Mouse (Mus musculus) Patski (cell line): ENCODE data around the gene Neurod1. TPM values are rescaled to one million over a fixed set of nuclear protein-coding genes. Genes with fewer than 3 reads are reported as not detected.
A peak's percentile ranks its signal among the peaks of the same experiment; 100 is the strongest.

Source experiments
- ATAC-seq: fragments of 100-300 bp; one replicate; pipeline ENCODE4 v1.8.0; 2021
- CTCF ChIA-PET: fragments of 350-600 bp; sonication (Branson Sonifier 250); formaldehyde crosslinking; loops from one replicate; lab custom pipeline; 2022; ENCODE audit warnings: inconsistent platforms; lab: Charles Lee
- POLR2A ChIA-PET: fragments of 350-600 bp; sonication (Branson Sonifier 250); formaldehyde crosslinking; loops from one replicate; lab custom pipeline; 2022; ENCODE audit warnings: antibody characterized with exemption, inconsistent platforms; lab: Charles Lee
- DNase-seq: peaks from one replicate; pipeline ENCODE4 v3.0.0-alpha.2; 2011; ENCODE audit warnings: low read depth, low spot score
- H3K27me3 ChIP-seq: fragments of 371-371 bp; one replicate; pipeline ENCODE4 v1.5.1; 2021
- CTCF ChIP-seq: fragments of 100-300 bp; IDR thresholded peaks from one replicate; pipeline ENCODE4 v1.5.1; 2021
- in situ Hi-C: fragments of 300-500 bp; cut with MboI; formaldehyde crosslinking; loops from 3 replicates; pipeline ENCODE4 v1.11.1; 2018; ENCODE audit warnings: low pct_unique_long_range_greater_than_20kb, mixed read lengths
- polyA plus RNA-seq: library from polyadenylated mRNA; unstranded; gene quantifications from one replicate; pipeline ENCODE4 v1.2.3, GENCODE M21; 2021

Neurod1 gene
- not detected for polyA plus RNA-seq

- no peak for TF ChIP-seq CTCF
- ChIA-PET POLR2A (no interaction called here), CTCF (interaction anchor here (1.3 kb wide), 1 partner anchor 42 kb away, joined by 3 read pairs; no protein-coding TSS in a partner anchor)
- in situ Hi-C loops: no loop called here
- DNase-seq (no peak), ATAC-seq (no peak)
- peaks cover 85% of the 10 kb centered on the region for H3K27me3 ChIP-seq
Observed at GRCm38 (mm10) chr2:79456575-79457349, at the start of gene Neurod1, which contains the start of gene Cerkl. Gene Neurod1 (minus strand): TSS chr2:79456751. Gene Cerkl (minus strand): TSS chr2:79456785.

GRCm38 (mm10) chr2:79498990-79499755, 42.6 kb upstream of the Neurod1 start:
- ATAC-seq (peak; percentile 90), DNase-seq (no peak)
- CTCF ChIA-PET: interaction anchor here (0.6 to 3.8 kb wide), 10 partner anchors 42 to 543 kb away, joined by 3 to 18 read pairs (median 3); no protein-coding TSS in a partner anchor
- H3K27me3 ChIP-seq: peaks cover 26% of the 10 kb centered on the region
- POLR2A ChIA-PET: interaction anchor here (0.7 kb wide), 1 partner anchor 10 kb away, joined by 3 read pairs; no protein-coding TSS in a partner anchor
- in situ Hi-C loops: loop anchor here (5.0 kb wide), 3 partner anchors 122 to 1452 kb away; no protein-coding TSS in a partner anchor
- TF ChIP-seq CTCF: peak; percentile 93

- CTCF ChIA-PET: interaction anchor here (0.6 to 0.7 kb wide), 2 partner anchors 130 to 206 kb away, joined by 3 read pairs; no protein-coding TSS in a partner anchor
Observed at GRCm38 (mm10) chr2:79485127-79485526, 28.6 kb upstream of the Neurod1 start.

GRCm38 (mm10) chr2:79482511-79482910, 26.0 kb upstream of the Neurod1 start:
- ChIA-PET POLR2A (no interaction called here), CTCF (no interaction called here)
- in situ Hi-C loops: no loop called here
- peaks cover 13% of the 10 kb centered on the region for H3K27me3 ChIP-seq
- TF ChIP-seq CTCF: no peak
- no peak for ATAC-seq
- DNase-seq: no peak

More at GRCm38 (mm10) chr2:79485127-79485526, 28.6 kb upstream of the Neurod1 start:
- no peak for DNase-seq
- no peak for TF ChIP-seq CTCF
- POLR2A ChIA-PET: interaction anchor here (0.7 to 1.0 kb wide), 2 partner anchors 16 to 559 kb away, joined by 3 to 4 read pairs; no protein-coding TSS in a partner anchor
- peaks cover 9% of the 10 kb centered on the region for H3K27me3 ChIP-seq
- in situ Hi-C loops: no loop called here
- ATAC-seq: no peak

GRCm38 (mm10) chr2:79462411-79462810, 5.9 kb upstream of the Neurod1 start:
- DNase-seq (no peak), ATAC-seq (no peak)
- ChIA-PET CTCF (no interaction called here), POLR2A (no interaction called here)
- peaks cover 47% of the 10 kb centered on the region for H3K27me3 ChIP-seq
- in situ Hi-C loops: no loop called here
- no peak for TF ChIP-seq CTCF

- in situ Hi-C loops: no loop called here
- ChIA-PET CTCF (no interaction called here), POLR2A (no interaction called here)
- DNase-seq: no peak
- TF ChIP-seq CTCF: no peak
- ATAC-seq: no peak
- H3K27me3 ChIP-seq: peaks cover 53% of the 10 kb centered on the region
Observed at GRCm38 (mm10) chr2:79461861-79462260, 5.3 kb upstream of the Neurod1 start.

GRCm38 (mm10) chr2:79460586-79460985, 4.0 kb upstream of the Neurod1 start:
- H3K27me3 ChIP-seq: peaks cover 62% of the 10 kb centered on the region
- ATAC-seq (no peak), DNase-seq (no peak)
- TF ChIP-seq CTCF: no peak
- POLR2A ChIA-PET: no interaction called here
- CTCF ChIA-PET: no interaction called here
- in situ Hi-C loops: no loop called here

- no peak for DNase-seq
- TF ChIP-seq CTCF: no peak
- CTCF ChIA-PET: no interaction called here
- no peak for ATAC-seq
- in situ Hi-C loops: no loop called here
- POLR2A ChIA-PET: no interaction called here
- peaks cover 63% of the 10 kb centered on the region for H3K27me3 ChIP-seq
Observed at GRCm38 (mm10) chr2:79460107-79460506, 3.6 kb upstream of the Neurod1 start.

- no peak for TF ChIP-seq CTCF
- ChIA-PET CTCF (no interaction called here), POLR2A (no interaction called here)
- in situ Hi-C loops: no loop called here
- DNase-seq (no peak), ATAC-seq (no peak)
- H3K27me3 ChIP-seq: peaks cover 66% of the 10 kb centered on the region
Observed at GRCm38 (mm10) chr2:79459061-79460045, 2.8 kb upstream of the Neurod1 start.
